Mouse (Mus musculus) thymus, postnatal 36 days (tissue): ENCODE measurements at regions not wholly inside any gene's neighbourhood (a gene's known extent, or its start where the extent isn't known, plus 50 kb on each side); places are given as distances from the start of the nearest gene placed in this dataset.

Experiments used
- DNase-seq, 2 experiments: peaks; one replicate each; pipeline ENCODE4 v3.0.0; 2022; ENCODE audit warnings: mixed read lengths in 2 of 2

DNA sequence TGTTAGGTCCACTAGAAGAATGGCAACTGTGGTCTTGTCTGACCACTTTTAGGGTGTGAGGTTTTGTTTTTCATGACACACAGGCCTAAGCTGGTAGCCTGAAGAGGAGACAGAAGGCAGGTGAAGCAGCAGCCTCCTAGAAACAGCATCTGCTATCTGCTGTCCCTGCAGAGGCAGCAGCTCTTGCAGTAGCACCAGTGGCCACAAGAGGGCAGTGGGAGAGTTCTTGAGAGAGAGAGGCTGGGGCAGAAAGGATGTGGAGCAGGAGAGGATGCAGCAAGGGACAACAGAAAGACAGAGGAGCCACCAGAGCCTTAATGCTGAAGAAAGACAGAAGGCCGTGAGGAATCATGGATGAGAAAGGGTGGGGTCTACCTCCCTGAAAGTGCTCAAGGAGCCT lies 88.1 kb upstream of the Usp51 start:
- peak; percentile 38 to 44 for DNase-seq

DNA sequence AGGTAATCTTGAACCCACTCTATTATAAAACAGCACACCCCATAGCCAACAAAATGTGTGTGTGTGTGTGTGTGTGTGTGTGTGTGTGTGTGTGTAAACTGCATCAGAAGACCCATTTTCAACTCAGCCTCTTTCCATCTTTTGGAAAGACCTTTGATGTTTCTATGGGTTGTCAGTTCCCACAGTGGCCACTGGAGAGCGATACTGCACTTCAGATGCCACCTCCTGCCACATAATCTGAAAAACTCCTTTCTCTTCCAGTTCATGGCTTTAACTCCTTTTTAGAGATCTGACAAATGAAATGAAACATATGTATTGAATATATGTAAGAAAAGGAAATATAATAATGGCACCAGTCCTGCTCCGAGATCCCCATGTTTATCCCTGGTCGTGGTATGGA lies 79.3 kb upstream of the Usp51 start:
- DNase-seq, result no peak

DNA sequence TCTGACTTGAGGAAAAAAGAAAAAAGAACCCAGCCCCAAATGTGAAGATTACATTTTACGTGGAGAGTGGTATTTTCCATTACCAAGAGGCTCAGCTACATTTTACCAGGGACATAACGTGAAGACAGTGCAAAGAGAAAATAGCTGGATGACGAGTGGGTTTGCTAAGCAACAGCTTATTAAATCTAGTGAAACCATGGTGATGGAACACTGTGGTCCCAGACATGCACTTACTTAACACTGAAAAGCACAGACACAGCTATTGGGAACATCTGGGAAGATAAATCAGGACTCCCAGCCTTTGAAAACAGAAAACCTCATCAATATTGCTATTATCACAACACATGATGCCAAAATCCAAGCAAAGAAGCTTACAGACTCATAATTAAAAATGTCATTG lies 60.1 kb upstream of the Usp51 start:
- no peak for DNase-seq
